Mouse (Mus musculus) frontal cortex, postnatal 10 days (tissue): Measurements from ENCODE around the gene Tmem30b.
"Not testable (repeated sequence)": the region's sequence is repeated elsewhere in the genome, so short reads cannot be mapped to it uniquely, and the experiment has no call there.

ENCODE experiments used
- DNase-seq, 2 experiments: peaks; one replicate each; pipeline ENCODE4 v3.0.0; 2022; ENCODE audit warnings: low spot score in 2 of 2, mixed read lengths in 1 of 2

Gene Tmem30b

GRCm38 (mm10) chr12:73546086-73546711 lies at the start of gene Tmem30b:
TSS of gene Tmem30b (minus strand) at chr12:73546392.
- no peak for DNase-seq

DNA sequence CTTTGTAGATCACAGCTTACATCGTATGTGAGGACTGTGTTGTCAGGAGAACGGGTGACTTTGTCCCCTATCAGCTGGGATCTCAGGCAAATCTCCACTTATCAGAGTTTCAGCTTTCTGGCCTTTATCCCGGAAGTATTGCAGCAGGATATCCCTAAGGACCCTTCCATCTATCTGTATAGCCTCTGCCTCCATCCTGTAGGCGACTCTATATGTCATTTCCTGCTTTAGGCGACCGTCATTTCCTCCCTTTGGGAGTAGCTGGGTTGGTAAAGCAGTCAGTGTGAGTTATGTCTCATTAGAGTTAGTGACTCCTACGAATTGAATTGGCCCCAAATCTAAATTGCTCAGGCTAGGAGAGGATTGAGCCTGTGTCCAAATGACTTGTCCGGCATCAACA lies 49.0 kb upstream of the Tmem30b start:
- DNase-seq, result no peak

GRCm38 (mm10) chr12:73594177-73594745 lies 48.1 kb upstream of the Tmem30b start:
- DNase-seq, result no peak

DNA sequence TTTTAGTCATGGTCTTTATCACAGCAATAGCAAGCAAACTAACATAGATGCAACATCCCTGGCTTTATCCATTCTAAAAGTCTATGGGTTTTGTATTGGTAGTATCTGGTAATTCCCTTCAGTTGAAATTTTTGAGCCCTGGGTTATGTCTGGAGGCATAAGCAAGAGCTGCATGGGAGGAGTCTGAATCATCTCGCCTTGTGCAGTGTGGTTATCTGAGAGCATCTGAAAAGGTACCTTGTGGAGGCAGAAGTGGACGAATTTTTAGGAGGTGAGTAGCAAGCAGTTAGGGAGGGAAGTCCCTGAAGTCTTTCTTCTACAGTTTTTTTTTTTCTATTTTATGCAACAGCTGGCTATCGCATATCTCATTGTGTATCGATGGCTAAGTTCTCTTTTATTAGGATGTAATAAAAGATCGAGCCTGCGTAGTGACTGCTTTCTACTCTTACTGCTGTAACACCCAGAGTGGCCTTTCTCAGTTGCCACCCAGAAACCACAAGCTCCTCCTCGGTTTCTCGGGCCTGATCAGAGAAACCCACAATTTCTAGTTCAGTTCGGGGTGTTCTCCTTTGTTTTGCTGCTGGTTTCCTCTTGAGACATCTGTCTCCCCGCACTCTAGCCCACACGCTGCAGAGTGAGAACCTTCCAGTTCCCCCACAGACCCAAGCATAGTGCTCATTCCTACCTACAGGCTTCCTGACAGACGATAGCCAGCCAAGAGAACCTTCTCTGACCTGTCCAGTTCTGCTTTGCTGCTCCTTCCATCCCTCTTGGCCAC lies 47.0 kb upstream of the Tmem30b start:
- DNase-seq, result no peak

- no peak for DNase-seq
Observed at GRCm38 (mm10) chr12:73591625-73592024, 45.4 kb upstream of the Tmem30b start.

- no peak for DNase-seq
Observed at GRCm38 (mm10) chr12:73590627-73591276, 44.6 kb upstream of the Tmem30b start.

DNA sequence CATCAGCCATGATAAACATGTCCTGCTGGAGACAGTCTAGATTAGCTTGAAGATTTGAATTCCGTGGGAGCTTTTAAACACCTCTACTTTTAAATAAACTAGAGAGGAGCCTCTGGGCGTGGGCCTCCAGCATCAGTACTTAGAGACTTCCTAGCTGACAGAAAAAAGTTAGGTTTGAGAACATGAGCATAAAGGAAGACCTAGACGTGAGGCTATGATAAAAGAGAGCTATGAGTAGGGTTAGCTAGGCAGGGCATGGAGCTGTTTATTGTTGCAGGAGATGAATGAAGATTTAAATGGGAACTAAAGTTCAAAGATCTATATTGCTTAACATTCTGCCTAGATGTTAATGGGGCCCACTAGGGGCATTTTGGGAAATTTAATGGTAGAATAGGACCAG lies 41.1 kb upstream of the Tmem30b start:
- no peak for DNase-seq

- no peak for DNase-seq
Observed at GRCm38 (mm10) chr12:73585850-73586249, 39.7 kb upstream of the Tmem30b start.

DNA sequence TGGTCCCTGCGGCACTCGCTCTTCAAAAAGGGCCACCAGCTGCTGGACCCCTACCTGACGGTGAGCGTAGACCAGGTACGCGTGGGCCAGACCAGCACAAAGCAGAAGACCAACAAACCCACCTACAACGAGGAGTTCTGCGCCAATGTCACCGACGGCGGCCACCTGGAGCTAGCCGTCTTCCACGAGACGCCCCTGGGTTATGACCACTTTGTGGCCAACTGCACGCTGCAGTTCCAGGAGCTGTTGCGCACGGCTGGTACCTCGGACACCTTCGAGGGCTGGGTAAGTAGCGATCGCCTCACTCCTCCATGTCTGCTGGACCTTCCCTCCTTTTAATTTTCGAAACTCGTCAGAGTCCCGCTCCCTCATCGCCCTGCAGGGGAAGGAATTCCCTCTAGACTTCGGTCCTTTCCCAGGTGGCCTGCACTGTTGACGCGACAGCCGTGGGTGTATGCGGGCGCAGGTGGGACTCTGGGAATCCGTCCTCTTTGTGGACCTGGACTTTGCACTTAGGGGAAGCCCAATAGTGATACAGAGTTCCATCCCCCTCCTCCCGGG lies 39.1 kb upstream of the Tmem30b start:
- DNase-seq, result no peak

DNA sequence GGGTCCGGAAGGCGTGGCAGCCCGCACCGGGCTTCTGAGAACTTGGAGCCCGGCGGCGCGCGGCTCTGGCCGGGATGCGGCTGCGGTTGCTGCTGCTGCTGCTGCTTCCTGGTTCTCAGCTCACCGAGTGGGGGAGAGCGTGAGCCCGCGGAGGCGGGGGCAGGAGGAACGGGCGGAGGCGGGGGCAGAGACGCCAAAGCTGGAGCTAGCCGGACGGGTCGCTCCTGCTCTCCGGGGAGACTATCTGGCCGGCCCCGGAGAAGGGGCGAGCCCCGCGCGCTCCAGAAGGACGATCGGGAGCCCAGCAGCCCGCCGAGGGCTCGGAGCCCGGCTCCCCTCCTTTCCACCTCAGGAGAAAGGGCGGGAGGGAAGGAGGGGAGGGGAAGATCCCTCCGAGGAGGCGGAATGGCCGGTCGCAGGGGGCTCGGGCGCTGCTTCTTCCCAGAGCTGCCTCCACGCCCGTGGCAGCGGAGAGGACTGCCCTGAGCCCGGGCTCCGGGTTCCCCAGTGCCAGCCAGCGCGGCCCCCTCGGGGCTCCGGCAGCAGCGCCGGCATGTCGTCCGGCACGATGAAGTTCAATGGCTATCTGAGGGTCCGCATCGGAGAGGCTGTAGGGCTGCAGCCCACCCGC lies 38.5 kb upstream of the Tmem30b start, which contains the start of gene Prkch:
TSS of gene Prkch (plus strand) at position 187 of the 631 bp plus-strand sequence.
- DNase-seq, result peak; percentile 35 to 71

DNA sequence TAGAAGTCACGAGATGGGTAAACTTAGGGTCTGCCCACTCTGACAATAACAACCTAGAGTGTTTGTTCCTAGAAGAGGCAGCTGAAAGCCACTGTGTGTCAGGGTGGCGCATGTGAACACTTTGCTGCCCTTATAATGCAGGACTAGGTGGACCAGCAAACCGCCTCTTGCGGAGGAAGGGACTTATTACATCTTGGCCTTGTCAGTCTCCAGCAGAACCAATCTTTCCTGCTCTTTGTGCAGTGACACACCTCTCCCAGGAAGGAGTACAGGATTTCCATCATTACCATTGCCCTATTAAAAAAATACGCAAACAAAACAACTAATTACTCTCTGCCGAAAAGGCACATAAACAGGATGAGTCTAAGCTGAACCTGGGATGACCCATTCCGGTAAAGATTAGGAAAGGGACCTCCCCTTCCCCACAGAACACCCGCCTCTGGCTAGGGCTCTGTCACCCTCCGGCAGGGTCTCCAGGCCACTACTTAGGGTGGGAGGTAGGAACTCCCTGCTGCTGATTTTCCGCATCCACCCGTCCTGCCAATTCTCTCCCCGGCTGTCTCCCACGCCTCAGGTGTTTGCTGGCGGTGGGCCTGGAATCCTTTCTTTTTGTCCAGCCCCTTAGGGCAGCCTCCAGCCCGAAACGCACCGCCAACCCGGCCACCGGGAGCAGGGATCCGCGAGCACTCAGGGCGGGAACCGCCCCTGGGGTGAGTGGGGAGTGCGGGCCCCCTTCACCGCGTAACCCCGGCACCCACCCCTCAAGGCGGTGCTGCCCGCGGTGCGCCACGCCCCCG lies 37.8 kb upstream of the Tmem30b start:
- no peak for DNase-seq

DNA sequence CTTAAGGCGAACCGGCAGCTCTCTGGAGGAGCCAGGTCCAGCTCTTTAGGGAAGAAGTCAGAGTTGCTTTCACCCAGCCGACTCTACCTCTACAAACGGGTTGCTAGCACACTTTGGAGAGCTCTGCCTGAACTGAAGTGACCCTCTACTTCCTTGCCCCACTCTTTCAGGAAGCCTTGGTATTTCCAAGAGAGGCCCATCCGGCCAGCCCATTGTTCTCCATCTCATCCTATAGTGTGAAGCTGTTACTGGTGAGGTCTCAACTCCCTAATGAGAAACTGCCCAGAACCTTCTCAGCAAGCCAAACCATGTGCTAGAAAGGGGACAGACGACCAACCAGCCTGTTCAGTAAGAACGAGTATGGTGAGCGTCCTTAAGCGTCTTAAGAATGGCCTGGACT lies 37.1 kb upstream of the Tmem30b start:
- no peak for DNase-seq

- DNase-seq, result no peak
Observed at GRCm38 (mm10) chr12:73580811-73581210, 34.6 kb upstream of the Tmem30b start.

DNA sequence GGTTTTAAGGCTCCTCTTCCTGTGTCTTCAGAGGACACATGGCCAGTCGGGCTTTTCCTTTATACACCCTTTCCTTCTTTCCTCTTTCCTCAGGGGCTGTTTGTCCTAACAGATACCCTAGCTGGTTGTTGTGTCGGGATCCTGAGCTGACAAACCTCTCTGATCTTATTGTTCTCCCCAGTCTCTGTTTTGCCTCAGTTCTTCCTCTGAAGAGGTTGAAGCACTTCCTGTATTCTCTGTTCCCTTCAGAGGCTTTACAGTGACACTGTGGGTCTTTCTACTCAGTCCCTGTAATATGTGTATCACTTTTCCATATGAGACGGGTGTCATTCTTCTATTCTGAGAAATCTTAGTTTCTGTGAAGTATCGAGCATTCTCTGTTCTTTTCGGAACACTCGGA lies 31.9 kb upstream of the Tmem30b start:
- DNase-seq, result no peak

- no peak for DNase-seq
Observed at GRCm38 (mm10) chr12:73574632-73575031, 28.4 kb upstream of the Tmem30b start.

DNA sequence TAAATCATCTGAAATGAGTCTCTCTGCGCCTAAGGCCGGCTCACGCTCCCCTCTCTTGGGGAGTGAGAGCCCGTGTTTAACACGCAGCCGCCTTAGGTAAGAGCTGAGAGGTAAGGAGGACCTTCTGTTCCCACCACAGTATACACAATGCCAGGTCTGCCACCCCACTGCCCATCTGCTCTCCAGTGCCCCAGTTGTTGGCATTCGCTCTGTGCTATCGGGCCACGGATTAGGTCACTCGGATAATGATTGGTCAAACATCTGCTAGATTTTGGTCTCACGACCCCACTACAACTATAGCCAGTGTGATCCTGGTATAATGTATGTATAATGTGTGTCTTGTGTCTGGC lies 19.4 kb upstream of the Tmem30b start:
- DNase-seq, result no peak

GRCm38 (mm10) chr12:73564795-73565619 lies 18.8 kb upstream of the Tmem30b start:
- no peak for DNase-seq

DNA sequence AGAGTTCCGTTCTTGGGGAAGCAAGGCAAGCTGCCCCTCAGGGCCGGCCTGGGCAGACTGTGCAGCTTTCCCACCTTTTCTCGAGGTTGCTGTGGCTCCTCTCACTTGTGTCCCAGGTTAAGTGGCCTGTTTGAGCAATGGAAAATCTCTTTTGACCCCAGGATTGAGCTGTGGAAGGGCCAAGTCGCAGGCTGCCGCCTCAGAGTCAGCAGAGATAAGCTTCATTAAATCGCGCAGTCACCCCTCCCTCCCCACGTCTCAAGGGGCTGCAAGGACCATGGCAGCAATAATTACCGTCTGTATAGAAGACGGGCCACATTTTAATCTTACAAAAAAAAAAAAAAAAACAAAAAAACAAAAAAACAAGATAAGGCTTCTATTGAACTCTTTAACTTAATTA lies 18.0 kb upstream of the Tmem30b start:
- DNase-seq, result no peak

DNA sequence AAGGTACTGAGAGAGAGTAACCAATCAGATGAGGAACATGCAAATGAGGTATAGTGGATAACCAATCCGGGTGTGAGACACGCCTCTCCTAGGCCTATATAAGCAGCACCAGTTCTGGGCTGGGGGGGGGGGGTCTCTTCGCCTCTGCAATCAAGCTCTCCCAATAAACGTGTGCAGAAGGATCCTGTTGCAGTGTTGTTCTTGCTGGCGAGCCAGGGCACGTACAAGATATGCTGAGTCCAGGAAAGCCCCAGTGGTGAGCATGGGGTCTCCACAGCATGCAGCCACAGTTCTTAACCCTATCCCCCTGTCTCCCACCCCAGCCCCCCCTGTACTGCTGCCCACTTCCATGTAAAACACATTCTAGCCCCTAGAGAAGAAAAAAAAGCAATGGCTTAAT lies 16.9 kb upstream of the Tmem30b start:
- not testable (repeated sequence) for DNase-seq

DNA sequence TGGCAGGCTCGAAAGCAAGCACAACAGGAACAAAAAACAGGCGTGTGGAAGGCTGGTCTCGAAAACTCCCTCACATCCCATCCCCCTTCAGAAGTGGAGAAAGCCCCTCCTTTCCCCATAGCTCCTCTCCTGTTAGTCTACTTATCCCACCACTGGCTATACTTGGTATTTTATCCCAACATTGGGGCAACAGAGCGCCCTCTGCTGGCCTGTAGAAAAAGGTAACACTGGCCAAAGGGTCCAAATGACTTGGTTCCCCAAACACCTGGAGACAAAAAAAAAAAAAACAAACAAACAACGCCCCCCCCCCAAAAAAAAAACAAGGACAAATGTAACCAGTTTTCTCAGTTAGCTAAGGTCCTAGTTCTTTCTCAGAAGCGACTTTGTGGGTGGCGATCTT lies 13.9 kb upstream of the Tmem30b start:
- DNase-seq, result no peak
